In the genomic region with DNA sequence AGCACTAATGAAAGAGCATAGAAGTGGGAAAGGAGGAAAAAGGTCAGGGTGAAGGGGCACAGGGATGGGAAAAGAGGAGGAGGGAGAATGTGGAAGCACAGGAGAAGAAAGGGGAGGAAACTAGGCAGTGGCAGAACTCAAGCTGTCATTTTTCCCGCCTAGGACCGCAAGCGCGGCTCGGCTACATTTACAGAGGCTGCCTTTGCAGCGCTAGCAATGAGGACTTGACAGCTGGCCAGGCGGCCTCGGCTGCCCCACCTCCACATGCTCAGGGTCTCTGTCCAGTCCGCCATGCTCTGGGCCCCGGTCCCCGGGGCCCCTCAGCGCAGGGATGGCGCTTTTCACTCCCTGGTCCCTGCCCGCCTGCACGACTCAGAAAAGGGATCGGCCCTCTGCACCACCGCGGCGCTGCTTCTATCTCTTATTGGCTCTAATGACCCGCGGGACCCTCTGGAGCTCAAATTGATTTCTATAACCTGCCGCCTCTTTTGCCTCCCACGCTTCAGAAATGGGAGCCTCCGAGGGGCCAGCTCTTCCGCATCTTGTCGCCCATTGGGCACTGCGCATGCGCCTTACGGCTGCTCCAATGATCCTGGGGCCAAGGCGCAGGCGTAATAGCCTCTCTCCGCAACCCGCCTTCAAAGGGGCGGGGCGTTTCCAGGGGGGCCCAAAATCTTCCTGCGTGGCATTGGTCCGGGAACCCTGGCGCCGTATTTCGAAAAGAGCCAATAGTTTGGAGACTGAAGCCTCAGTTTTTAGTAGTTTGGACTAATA, we compare ENCODE assay signal across 8 mouse cellular contexts. TPM values are rescaled to one million over a fixed set of nuclear protein-coding genes. Genes with fewer than 3 reads are reported as not detected.
DNase-seq lines count a peak whose midpoint lies in the region; ATAC-seq lines count a peak whose summit lies in the region.

Gene Fam122b, minus strand, starts transcription at position 517 of the 774 bp plus-strand sequence.

- peak; percentile 88 for ATAC-seq in embryonic facial prominence, embryonic 14.5 days (ENCODE audit: low read depth)
- ATAC-seq in kidney, embryonic 14.5 days (ENCODE audit: low FRiP score, low TSS enrichment) = peak; percentile 88
- ATAC-seq in limb, embryonic 15.5 days (ENCODE audit: insufficient number of reproducible peaks, low FRiP score, low TSS enrichment, low read depth) = peak; percentile 78; the same call in 1 of the 2 replicates

- H3K4me1 ChIP-seq in embryonic facial prominence, embryonic 14.5 days (ENCODE audit: control insufficient read depth, insufficient read depth, low read length) = no peaks in the 10 kb centered on the region
- no peaks in the 10 kb centered on the region for H3K4me1 ChIP-seq in kidney, embryonic 14.5 days (ENCODE audit: control insufficient read depth, insufficient read depth, low read length)
- H3K4me1 ChIP-seq in limb, embryonic 15.5 days = no peaks in the 10 kb centered on the region

- no peaks in the 10 kb centered on the region for H3K36me3 ChIP-seq in embryonic facial prominence, embryonic 14.5 days (ENCODE audit: control insufficient read depth, insufficient read depth, low read length)
- no peaks in the 10 kb centered on the region for H3K36me3 ChIP-seq in kidney, embryonic 14.5 days (ENCODE audit: control insufficient read depth, insufficient read depth, low read length)
- H3K36me3 ChIP-seq in limb, embryonic 15.5 days = no peaks in the 10 kb centered on the region

- H3K4me2 ChIP-seq in embryonic facial prominence, embryonic 14.5 days (ENCODE audit: low read depth, low read length) = peak within 1 kb of the TSS; percentile 72
- H3K4me2 ChIP-seq in kidney, embryonic 14.5 days (replicated peaks; ENCODE audit: low read depth, low read length) = peak within 1 kb of the TSS; percentile 64
- H3K4me2 ChIP-seq in limb, embryonic 15.5 days = peak within 1 kb of the TSS; percentile 80

- no peaks in the 10 kb centered on the region for H3K27me3 ChIP-seq in embryonic facial prominence, embryonic 14.5 days (replicated peaks; ENCODE audit: control insufficient read depth, insufficient read depth, low read length)
- H3K27me3 ChIP-seq in kidney, embryonic 14.5 days (ENCODE audit: control insufficient read depth, insufficient read depth, low read length) = no peaks in the 10 kb centered on the region
- H3K27me3 ChIP-seq in limb, embryonic 15.5 days = no peaks in the 10 kb centered on the region

- DNase-seq in 3T3-L1 (ENCODE audit: low read depth, low spot score) = peak; percentile 95
- DNase-seq in adrenal gland, postnatal 4 days (ENCODE audit: low spot score in 2 of 2) = peak; percentile 64 to 76
- peak; percentile 96 for DNase-seq in embryonic facial prominence, embryonic 14.5 days (ENCODE audit: low spot score)
- DNase-seq in heart, adult 9 months (ENCODE audit: low spot score in 2 of 2) = peak; percentile 91 to 92
- peak; percentile 63 to 82 for DNase-seq in monocyte, adult 2 months (ENCODE audit: low read depth in 1 of 2, low spot score in 2 of 2)
- peak; percentile 85 to 90 for DNase-seq in spleen, postnatal 36 days (ENCODE audit: low spot score in 2 of 2)

- H3K4me3 ChIP-seq in embryonic facial prominence, embryonic 14.5 days (ENCODE audit: low read depth, low read length) = peak within 1 kb of the TSS; percentile 56
- peak within 1 kb of the TSS; percentile 55 for H3K4me3 ChIP-seq in kidney, embryonic 14.5 days (ENCODE audit: low read length)
- peak within 1 kb of the TSS; percentile 55 for H3K4me3 ChIP-seq in limb, embryonic 15.5 days

- peak within 1 kb of the TSS; percentile 65 for H3K9ac ChIP-seq in embryonic facial prominence, embryonic 14.5 days (ENCODE audit: low read depth, low read length)
- H3K9ac ChIP-seq in kidney, embryonic 14.5 days (ENCODE audit: low read depth, low read length) = peak within 1 kb of the TSS; percentile 60
- H3K9ac ChIP-seq in limb, embryonic 15.5 days = peak within 1 kb of the TSS; percentile 21; the same call in 1 of the 2 replicates

- peak within 1 kb of the TSS; percentile 68 for H3K27ac ChIP-seq in embryonic facial prominence, embryonic 14.5 days (replicated peaks; ENCODE audit: low read depth, low read length)
- peak within 1 kb of the TSS; percentile 74; the same call in 1 of the 2 replicates for H3K27ac ChIP-seq in kidney, embryonic 14.5 days (ENCODE audit: low read depth, low read length)
- H3K27ac ChIP-seq in limb, embryonic 15.5 days = peak within 1 kb of the TSS; percentile 77

- WGBS in embryonic facial prominence, embryonic 14.5 days = 11% methylated on average over 30 of the region's 40 CpGs
- WGBS in kidney, embryonic 14.5 days = 21% methylated on average over 40 of the region's 40 CpGs
- 20% methylated on average over 36 of the region's 40 CpGs for WGBS in limb, embryonic 15.5 days

- H3K9me3 ChIP-seq in embryonic facial prominence, embryonic 14.5 days (ENCODE audit: control insufficient read depth, low read length) = no peaks in the 10 kb centered on the region
- no peaks in the 10 kb centered on the region for H3K9me3 ChIP-seq in kidney, embryonic 14.5 days (ENCODE audit: control insufficient read depth, low read length)
- H3K9me3 ChIP-seq in limb, embryonic 15.5 days = no peaks in the 10 kb centered on the region

RNA-seq across cellular contexts. Expression of gene Fam122b, which starts in this region (rescaled TPM):
- 10 to 100 TPM; 13.6 to 16.3 TPM for total RNA-seq in adrenal gland, postnatal 4 days (2021)
- 18.2 and 19.9 TPM in 2 replicates for polyA plus RNA-seq in embryonic facial prominence, embryonic 14.5 days (2014; fragmentation: Nextera tagmentation; extraction: Ambion mirVana)
- 7.6 and 10.5 TPM in 2 replicates for polyA plus RNA-seq in kidney, embryonic 14.5 days (2014; fragmentation: Nextera tagmentation; extraction: Ambion mirVana)
- polyA plus RNA-seq in limb, embryonic 15.5 days (2015; fragmentation: Nextera tagmentation; extraction: Ambion mirVana) = 13.3 and 15.4 TPM in 2 replicates

Comparison
In these comparisons a context has a peak if more than half of its experiments do, and no peak if none do; other contexts are left out.
1. Peak in every context shown above with its lines: DNase-seq, ATAC-seq, H3K4me3 ChIP-seq and H3K27ac ChIP-seq.